Mouse (Mus musculus) gastrocnemius, postnatal 14 days (tissue): ENCODE measurements around the gene Cflar. TPM values are rescaled to one million over a fixed set of nuclear protein-coding genes. Genes with fewer than 3 reads are reported as not detected.
"Not testable (repeated sequence)": the region's sequence is repeated elsewhere in the genome, so short reads cannot be mapped to it uniquely, and the experiment has no call there.

ENCODE experiments used
- DNase-seq: peaks from one replicate; pipeline ENCODE4 v3.0.0; 2021; ENCODE audit warnings: mixed read lengths
- intact Hi-C: fragments of 180-260 bp; cut with DNase I; formaldehyde crosslinking; loops from one replicate; pipeline ENCODE4 v1.15.1; 2025; ENCODE audit warnings: low total_unique reads
- total RNA-seq, 2 experiments: library from RNA; stranded (reverse); gene quantifications; 2 replicates each; pipeline ENCODE4 v1.2.3; 2021

The Cflar gene
- total RNA-seq, 2 experiments from 2014 or later, result 32.9 to 43.5 TPM

DNA sequence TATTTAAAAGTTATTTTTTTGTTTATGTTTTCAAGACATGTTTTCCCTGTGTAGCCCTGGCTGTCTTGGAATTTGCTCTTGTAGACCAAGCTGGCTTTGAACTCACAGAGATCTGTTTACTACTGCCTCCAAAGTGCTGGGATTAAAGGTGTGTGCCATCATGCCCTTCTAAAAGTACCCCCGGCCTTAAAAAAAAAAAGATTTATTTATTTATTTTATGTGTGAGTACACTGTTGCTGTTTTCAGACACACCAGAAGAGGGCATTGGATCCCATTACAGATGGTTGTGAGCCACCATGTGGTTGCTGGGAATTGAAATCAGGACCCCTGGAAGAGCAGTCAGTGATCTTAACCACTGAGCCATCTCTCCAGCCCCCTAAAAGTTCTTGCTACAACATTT, 1.3 kb upstream of the Cflar start:
- DNase-seq, intact Hi-C loops: not testable (repeated sequence)

GRCm38 (mm10) chr1:58710711-58711364, 470 bp upstream of the Cflar start:
- no peak for DNase-seq
- intact Hi-C loops, result no loop called here

GRCm38 (mm10) chr1:58712076-58713061, 1.1 kb downstream of the Cflar start:
- DNase-seq, result peak; percentile 26
- intact Hi-C loops, result no loop called here

GRCm38 (mm10) chr1:58713081-58713892, 2.0 kb downstream of the Cflar start:
- intact Hi-C loops, result no loop called here
- peak; percentile 67 for DNase-seq

- intact Hi-C loops, result no loop called here
- DNase-seq, result peak; percentile 69
These were observed 2.6 kb downstream of the Cflar start for GRCm38 (mm10) chr1:58713893-58714231.

DNA sequence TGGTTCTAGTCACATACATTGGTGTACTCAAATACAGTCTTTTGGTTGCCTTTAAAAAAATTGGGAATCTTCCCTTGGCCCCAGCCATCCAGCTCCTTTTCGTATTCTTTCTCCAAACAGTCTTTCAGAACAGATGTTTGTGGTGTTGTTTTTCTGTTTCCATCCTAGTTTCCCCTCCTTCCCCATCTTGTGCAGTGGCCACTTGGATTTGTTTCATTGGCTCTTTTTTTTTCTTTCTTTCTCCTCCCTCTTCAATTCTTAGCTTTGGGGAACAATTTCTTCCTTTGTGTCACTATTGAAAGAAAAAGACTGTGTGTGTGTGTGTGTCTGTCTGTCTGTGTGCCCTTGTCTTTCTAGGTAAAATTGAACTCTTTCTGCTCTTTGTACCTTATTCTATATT, 3.1 kb downstream of the Cflar start:
- intact Hi-C loops, result no loop called here
- no peak for DNase-seq

- DNase-seq, result no peak
- intact Hi-C loops, result no loop called here
These were observed 4.2 kb downstream of the Cflar start for GRCm38 (mm10) chr1:58715536-58715935.

- no peak for DNase-seq
- intact Hi-C loops, result no loop called here
These were observed 5.0 kb downstream of the Cflar start for GRCm38 (mm10) chr1:58716162-58716882.

GRCm38 (mm10) chr1:58716883-58717220, 5.5 kb downstream of the Cflar start:
- DNase-seq, result no peak
- intact Hi-C loops, result no loop called here

GRCm38 (mm10) chr1:58717589-58718270, 6.4 kb downstream of the Cflar start:
- intact Hi-C loops, result no loop called here

GRCm38 (mm10) chr1:58719356-58719945, 8.1 kb downstream of the Cflar start:
- DNase-seq, result no peak
- intact Hi-C loops, result no loop called here

More at GRCm38 (mm10) chr1:58717589-58718270, 6.4 kb downstream of the Cflar start:
- no peak for DNase-seq

DNA sequence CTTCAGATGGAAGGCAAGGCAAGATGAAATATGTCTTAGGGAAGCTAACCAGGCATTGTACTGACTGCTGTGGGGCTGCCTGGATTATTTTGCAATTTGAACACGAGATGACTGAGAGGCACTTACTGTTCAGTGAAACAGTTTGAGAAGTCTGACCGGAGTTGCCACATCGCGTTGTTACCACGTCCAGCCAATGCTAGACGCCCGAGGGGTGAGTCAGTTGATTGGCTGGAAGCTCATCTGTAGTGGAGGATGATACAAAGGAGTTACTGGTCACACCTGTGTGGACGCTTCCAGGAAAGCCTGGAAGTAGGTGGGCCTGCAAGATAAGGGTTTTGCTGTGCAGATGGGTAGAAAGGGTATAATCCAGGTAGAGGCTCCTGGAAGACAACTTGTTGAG, 8.8 kb downstream of the Cflar start:
- no peak for DNase-seq
- intact Hi-C loops, result no loop called here

DNA sequence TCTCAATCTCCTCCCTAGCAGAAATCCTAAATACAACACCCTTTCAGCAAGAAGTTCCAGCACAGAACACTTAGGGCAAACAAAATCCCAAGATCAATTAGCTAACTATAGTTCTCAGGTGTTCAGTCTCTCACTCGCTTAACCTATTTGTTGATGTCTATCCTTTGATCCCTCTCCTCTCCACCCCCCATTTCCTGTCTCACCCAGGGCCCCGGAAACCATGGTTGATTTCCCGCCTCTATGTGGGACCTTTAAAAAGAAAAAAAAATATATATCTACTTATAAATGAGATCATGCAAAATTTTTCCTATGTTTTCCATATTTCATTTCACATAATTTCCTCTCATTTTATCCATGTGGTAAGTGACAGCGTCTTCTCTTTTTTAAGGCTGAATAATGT, 9.7 kb downstream of the Cflar start:
- intact Hi-C loops, result no loop called here
- DNase-seq, result no peak

GRCm38 (mm10) chr1:58722115-58722938, 11.0 kb downstream of the Cflar start:
- no peak for DNase-seq

DNA sequence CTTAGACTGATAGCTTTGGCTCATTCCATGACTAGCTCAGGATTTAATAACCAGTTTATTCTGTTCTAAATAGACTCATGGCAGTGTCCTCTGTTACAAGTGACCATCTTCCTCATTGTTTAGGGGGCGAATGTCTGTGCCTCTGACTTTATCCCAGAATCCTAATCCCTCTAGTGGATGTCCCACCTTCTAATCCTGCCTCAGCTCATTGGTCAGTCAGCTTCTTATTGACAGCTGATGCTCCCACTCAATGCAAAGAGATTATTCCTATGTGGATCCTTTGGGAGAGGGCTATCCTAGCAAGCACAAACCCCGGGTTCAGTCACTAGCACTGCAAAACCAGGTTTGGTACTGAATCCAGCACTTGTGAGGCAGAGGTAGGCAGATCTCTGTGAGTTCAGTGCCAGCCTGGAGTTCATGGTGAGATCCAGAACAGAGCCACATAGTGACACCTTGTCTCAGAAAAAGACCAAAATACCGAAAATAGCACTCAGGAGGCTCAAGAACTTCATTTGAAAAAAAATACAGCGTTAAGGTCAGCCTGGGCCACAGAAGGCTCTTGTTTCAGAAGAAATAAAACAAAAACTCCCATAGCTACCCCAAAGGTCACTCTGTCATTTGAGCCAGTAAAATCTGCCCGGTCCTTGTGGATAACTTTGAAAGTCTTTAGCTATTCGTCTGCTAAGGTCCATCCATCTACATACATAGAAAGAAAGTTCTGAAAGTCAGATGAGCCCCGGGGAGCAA, 11.9 kb downstream of the Cflar start:
- no peak for DNase-seq
- intact Hi-C loops, result no loop called here

More at GRCm38 (mm10) chr1:58722115-58722938, 11.0 kb downstream of the Cflar start:
- intact Hi-C loops, result no loop called here

GRCm38 (mm10) chr1:58723809-58724405, 12.6 kb downstream of the Cflar start:
- intact Hi-C loops, result no loop called here
- no peak for DNase-seq

- no peak for DNase-seq
- intact Hi-C loops, result no loop called here
These were observed 13.2 kb downstream of the Cflar start for GRCm38 (mm10) chr1:58724533-58724932.
